Mouse (Mus musculus) embryonic facial prominence, embryonic 14.5 days (tissue): ENCODE measurements at regions not wholly inside any gene's neighbourhood (a gene's known extent, or its start where the extent isn't known, plus 50 kb on each side); places are given as distances from the start of the nearest gene placed in this dataset.

Experiments
- ATAC-seq: fragments of 200-750 bp; cut with Nextera tagmentation; 2 replicates; pipeline ENCODE4 v1.8.0; 2017; ENCODE audit warnings: low read depth, moderate number of reproducible peaks, moderate TSS enrichment
- DNase-seq: peaks from one replicate; pipeline ENCODE4 v3.0.0-alpha.2; 2015; ENCODE audit warnings: low spot score
- H3K27ac ChIP-seq: fragments of 300-500 bp; sonication (generic); replicated peaks from 2 replicates; pipeline ENCODE4 v1.5.1; 2014; ENCODE audit warnings: low read depth, mild to moderate bottlenecking, low read length, moderate library complexity
- H3K27me3 ChIP-seq: fragments of 300-500 bp; sonication (generic); replicated peaks from 2 replicates; pipeline ENCODE4 v1.6.1; 2014; ENCODE audit warnings: low read length; ENCODE audit not compliant: control insufficient read depth, insufficient read depth
- H3K36me3 ChIP-seq: fragments of 300-500 bp; sonication (generic); 2 replicates; pipeline ENCODE4 v1.6.1; 2014; ENCODE audit warnings: low read length, mixed read lengths; ENCODE audit not compliant: control insufficient read depth, insufficient read depth
- H3K4me1 ChIP-seq: fragments of 300-500 bp; sonication (generic); 2 replicates; pipeline ENCODE4 v1.6.1; 2014; ENCODE audit warnings: antibody characterized with exemption, low read length; ENCODE audit not compliant: control insufficient read depth, insufficient read depth
- H3K4me2 ChIP-seq: fragments of 300-500 bp; sonication (generic); 2 replicates; pipeline ENCODE4 v1.6.1; 2014; ENCODE audit warnings: low read depth, mild to moderate bottlenecking, low read length, moderate library complexity, mixed read lengths
- H3K4me3 ChIP-seq: fragments of 300-500 bp; sonication (generic); 2 replicates; pipeline ENCODE4 v1.5.1; 2014; ENCODE audit warnings: low read depth, mild to moderate bottlenecking, low read length
- H3K9ac ChIP-seq: fragments of 300-500 bp; sonication (generic); 2 replicates; pipeline ENCODE4 v1.6.1; 2014; ENCODE audit warnings: low read depth, mild to moderate bottlenecking, low read length, moderate library complexity, mixed read lengths
- H3K9me3 ChIP-seq: fragments of 300-500 bp; sonication (generic); 2 replicates; pipeline ENCODE4 v1.6.1; 2016; ENCODE audit warnings: low read length; ENCODE audit not compliant: control insufficient read depth
- WGBS: fragments of 180-500 bp; shearing (Covaris S2); extraction: QIAGEN DNeasy Blood & Tissue Kit; methylation state at CpG from one replicate; pipeline ENCODE4 v1.1.7; 2014; 5-methylcytosine and 5-hydroxymethylcytosine counted together

DNA sequence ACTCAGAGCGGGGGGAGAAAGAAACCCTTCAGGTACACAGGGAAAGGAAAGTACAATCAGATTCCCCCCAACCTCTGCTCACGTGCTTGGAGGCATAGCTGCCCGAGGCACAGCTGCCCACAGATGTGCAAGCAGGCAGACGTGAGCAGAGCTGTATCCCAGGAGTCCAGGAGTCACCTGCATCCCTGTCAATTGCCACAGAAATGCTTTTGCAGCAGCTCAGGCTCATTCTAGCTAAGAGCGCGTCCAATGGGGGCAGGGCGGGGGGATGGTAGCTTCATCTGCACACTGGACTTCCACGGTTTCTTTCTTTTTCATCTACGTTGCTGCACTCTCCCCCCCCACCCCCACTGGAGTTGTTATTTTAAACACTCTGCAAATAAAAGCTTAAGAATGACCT lies 66.0 kb upstream of the Fat4 start:
- H3K4me1 ChIP-seq: peaks cover 8% of the 10 kb centered on the region
- H3K9me3 ChIP-seq: no peaks in the 10 kb centered on the region
- no peaks in the 10 kb centered on the region for H3K36me3 ChIP-seq
- H3K27me3 ChIP-seq: no peaks in the 10 kb centered on the region
- peak overlapping the region; percentile 10; the same call in 1 of the 2 replicates for H3K4me2 ChIP-seq
- H3K9ac ChIP-seq: no peak overlapping the region
- no peak overlapping the region for H3K27ac ChIP-seq
- WGBS: 40% methylated on average over 9 of the region's 9 CpGs
- DNase-seq: no peak
- no peak overlapping the region for H3K4me3 ChIP-seq
- ATAC-seq: peak; percentile 70; the same call in 1 of the 2 replicates

DNA sequence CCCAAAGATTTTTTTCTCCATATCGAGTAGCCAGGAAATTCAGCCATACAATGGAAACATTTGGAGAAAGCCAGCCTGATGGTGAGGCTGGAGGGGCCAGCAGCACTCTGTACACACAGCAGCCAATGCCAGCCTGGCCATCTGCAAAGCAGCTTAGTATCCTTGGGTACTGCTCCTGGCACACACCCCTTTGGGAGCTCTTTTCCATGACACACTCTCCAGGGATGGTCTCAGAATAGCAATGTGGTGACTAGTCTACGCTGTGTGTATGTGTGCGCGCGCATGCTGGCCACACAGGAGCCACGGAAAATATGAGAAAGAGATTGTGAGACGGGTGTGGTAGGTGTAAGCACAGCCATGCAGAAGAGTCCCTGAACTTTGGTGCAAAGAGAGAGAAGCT lies 66.4 kb upstream of the Fat4 start:
- ATAC-seq (peak; percentile 90), DNase-seq (peak; percentile 29)
- Histone ChIP-seq H3K4me2 (no peak overlapping the region), H3K9ac (no peak overlapping the region), H3K36me3 (no peaks in the 10 kb centered on the region), H3K4me1 (peaks cover 8% of the 10 kb centered on the region), H3K9me3 (no peaks in the 10 kb centered on the region), H3K27ac (no peak overlapping the region), H3K4me3 (no peak overlapping the region), H3K27me3 (no peaks in the 10 kb centered on the region)
- 77% methylated on average over 7 of the region's 7 CpGs for WGBS

DNA sequence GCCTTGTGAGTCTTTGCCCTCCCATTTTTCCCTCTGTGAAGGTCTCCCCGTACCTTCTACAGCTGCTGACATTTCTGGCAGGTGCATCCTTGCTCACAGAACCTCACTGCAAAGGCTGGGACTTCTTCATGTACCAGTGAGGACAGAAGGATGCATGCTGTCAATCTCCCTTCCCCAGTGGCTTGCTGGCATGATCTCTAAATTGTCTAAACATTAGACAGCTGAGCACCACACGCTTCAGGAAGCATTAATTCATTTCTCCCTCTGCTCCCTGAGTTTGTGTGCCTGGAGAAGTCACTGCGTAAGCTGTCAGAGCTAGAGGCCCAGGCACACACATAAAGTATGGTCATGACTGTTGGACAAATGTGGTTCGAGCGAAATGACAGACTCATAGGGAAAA lies 69.1 kb upstream of the Fat4 start:
- no peak overlapping the region for H3K9ac ChIP-seq
- no peaks in the 10 kb centered on the region for H3K36me3 ChIP-seq
- no peaks in the 10 kb centered on the region for H3K27me3 ChIP-seq
- no peak overlapping the region for H3K4me3 ChIP-seq
- no peak overlapping the region for H3K4me2 ChIP-seq
- 83% methylated on average over 5 of the region's 5 CpGs for WGBS
- peaks cover 8% of the 10 kb centered on the region for H3K4me1 ChIP-seq
- H3K27ac ChIP-seq: no peak overlapping the region
- no peak for DNase-seq
- H3K9me3 ChIP-seq: no peaks in the 10 kb centered on the region
- ATAC-seq: no peak

DNA sequence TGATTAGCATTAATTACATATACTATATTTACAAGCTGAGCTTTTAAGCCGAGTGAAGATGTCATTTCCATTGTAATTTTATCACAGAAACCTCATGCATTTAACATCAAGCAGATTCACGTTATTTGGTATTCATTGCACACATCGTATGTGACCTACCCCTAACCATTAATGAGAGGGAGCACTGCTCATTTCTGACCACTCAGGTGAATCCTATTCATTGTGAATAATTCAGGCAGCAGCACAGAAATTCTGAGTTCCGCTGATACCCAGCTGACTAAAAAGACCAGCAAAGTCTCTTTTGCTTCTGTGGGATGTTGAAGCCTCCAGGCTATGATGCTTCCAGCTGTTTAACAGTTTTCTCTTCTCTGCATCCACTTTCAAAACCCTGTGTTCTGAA lies 74.3 kb upstream of the Fat4 start:
- Histone ChIP-seq H3K36me3 (no peaks in the 10 kb centered on the region), H3K4me3 (no peak overlapping the region), H3K4me2 (no peak overlapping the region), H3K9me3 (no peaks in the 10 kb centered on the region), H3K4me1 (no peaks in the 10 kb centered on the region), H3K27ac (no peak overlapping the region), H3K9ac (no peak overlapping the region), H3K27me3 (no peaks in the 10 kb centered on the region)
- 82% methylated on average over 4 of the region's 4 CpGs for WGBS
- no peak for ATAC-seq
- DNase-seq: no peak

DNA sequence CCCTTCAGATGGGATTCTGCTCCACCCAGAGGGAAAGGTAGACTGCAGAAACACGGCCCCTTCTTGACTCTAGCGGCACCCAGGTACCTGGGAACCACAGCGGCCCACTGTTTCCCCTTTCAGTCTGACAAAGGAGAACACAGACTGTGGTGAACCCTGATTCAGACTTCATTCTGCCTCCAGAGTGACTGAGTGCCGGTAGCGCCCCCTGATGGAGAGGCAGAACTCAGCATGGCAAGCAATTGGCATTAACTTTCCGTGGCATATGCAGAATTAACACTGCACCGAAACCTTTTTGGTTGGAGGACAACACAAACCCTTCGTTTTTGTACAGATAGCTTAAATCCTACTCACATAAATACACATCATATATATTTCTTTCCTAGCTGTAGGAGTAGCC lies 75.1 kb upstream of the Fat4 start:
- Histone ChIP-seq H3K36me3 (no peaks in the 10 kb centered on the region), H3K27me3 (no peaks in the 10 kb centered on the region), H3K4me2 (no peak overlapping the region), H3K27ac (no peak overlapping the region), H3K9me3 (no peaks in the 10 kb centered on the region), H3K9ac (no peak overlapping the region), H3K4me3 (no peak overlapping the region), H3K4me1 (peaks cover 5% of the 10 kb centered on the region; the same call in 1 of the 2 replicates)
- DNase-seq (no peak), ATAC-seq (no peak)
- 92% methylated on average over 8 of the region's 8 CpGs for WGBS

DNA sequence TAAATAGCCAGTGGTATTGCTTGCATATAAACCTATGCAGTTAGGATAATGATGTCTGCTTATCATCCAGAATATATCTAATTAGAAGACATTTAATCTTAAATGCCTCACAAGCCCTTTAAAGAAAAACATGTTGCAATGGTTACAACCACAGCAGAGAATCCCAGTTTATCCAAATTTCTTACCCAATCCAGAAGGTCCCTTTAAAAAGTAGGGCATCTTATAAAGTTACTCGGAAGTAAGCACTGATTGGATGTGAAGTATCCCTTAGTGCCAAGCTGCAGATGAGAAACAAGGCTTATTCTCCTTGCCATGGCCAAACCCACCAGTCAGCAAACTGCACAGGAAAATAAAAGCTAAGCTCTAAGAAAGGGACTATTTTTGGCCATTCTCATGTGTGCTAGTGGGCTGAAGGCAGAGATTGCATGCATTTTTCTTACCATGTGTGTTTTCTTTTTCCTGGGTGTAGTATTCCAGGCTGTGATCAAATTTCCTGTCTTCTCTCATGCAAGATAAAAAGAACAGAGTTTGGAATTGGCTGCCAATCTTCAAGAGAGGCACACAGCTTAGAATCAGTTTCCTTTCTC lies 80.2 kb upstream of the Fat4 start:
- no peak overlapping the region for H3K4me2 ChIP-seq
- WGBS: 27% methylated on average over 1 of the region's 1 CpGs
- 0 out of 2 replicates have a peak overlapping the region, but pooled peaks have one; percentile 10 for H3K27ac ChIP-seq
- peak; percentile 54 for DNase-seq
- H3K9ac ChIP-seq: no peak overlapping the region
- H3K4me1 ChIP-seq: peaks cover 14% of the 10 kb centered on the region; the same call in 1 of the 2 replicates
- H3K9me3 ChIP-seq: no peaks in the 10 kb centered on the region
- ATAC-seq: peak; percentile 33; the same call in 1 of the 2 replicates
- H3K36me3 ChIP-seq: no peaks in the 10 kb centered on the region
- no peaks in the 10 kb centered on the region for H3K27me3 ChIP-seq
- H3K4me3 ChIP-seq: no peak overlapping the region

DNA sequence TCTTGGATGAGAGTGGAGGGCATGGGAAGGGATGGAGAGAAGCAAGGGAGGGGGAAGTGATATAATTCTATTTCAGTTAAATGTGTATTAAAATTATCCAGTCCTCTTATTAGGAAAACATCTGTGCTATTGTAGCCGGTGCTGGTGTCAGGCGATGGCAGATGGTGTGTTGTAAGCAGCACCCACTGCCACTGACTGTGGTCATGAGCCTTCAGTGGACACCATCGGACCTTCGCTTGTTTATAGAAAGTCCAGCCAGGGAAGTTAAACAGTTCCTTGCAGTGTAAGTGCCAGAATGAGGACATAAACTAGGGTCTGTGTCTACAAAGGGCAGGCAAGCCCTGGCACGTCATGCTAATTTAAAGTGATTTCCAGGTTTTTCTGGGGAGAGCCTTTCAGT lies 80.7 kb upstream of the Fat4 start:
- no peak for ATAC-seq
- Histone ChIP-seq H3K4me1 (peaks cover 14% of the 10 kb centered on the region; the same call in 1 of the 2 replicates), H3K9me3 (no peaks in the 10 kb centered on the region), H3K27ac (no peak overlapping the region), H3K4me2 (no peak overlapping the region), H3K27me3 (no peaks in the 10 kb centered on the region), H3K4me3 (no peak overlapping the region), H3K9ac (no peak overlapping the region), H3K36me3 (no peaks in the 10 kb centered on the region)
- WGBS: 41% methylated on average over 5 of the region's 5 CpGs
- DNase-seq: peak; percentile 26

DNA sequence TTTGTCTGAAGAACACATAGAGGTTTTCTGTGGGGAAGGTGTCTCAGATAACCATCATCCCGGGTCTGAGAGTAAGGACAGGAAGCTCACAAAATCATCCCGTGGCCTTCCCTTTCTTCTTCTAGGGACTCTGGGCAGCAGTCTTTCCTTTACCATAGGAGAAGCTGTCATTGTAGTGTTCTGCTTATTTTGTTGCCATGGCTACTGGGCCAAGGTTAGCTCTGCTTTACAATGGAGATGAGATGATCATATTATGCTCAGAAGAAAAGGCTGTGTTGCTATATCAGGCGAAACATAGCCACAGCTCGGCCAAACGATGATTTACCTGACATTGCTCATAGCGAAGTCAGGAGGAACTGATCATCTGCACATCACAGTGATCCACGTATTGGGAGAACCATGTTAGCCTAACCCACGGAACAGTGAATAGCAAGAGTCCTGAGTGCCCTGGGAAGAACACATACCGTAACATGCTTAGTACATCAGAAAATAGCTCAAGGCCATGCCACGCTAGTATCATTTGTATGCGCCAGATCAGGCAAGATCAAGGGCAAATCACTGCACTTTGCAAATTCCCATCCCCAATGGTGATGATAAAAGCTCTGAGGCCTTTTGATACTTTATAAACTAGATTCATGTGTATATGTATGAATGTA lies 91.0 kb upstream of the Fat4 start:
- H3K9me3 ChIP-seq: no peaks in the 10 kb centered on the region
- H3K27me3 ChIP-seq: no peaks in the 10 kb centered on the region
- H3K27ac ChIP-seq: no peak overlapping the region
- 90% methylated on average over 11 of the region's 11 CpGs for WGBS
- no peaks in the 10 kb centered on the region for H3K4me1 ChIP-seq
- no peak for ATAC-seq
- H3K4me3 ChIP-seq: no peak overlapping the region
- no peak overlapping the region for H3K4me2 ChIP-seq
- H3K9ac ChIP-seq: no peak overlapping the region
- no peak for DNase-seq
- H3K36me3 ChIP-seq: no peaks in the 10 kb centered on the region

DNA sequence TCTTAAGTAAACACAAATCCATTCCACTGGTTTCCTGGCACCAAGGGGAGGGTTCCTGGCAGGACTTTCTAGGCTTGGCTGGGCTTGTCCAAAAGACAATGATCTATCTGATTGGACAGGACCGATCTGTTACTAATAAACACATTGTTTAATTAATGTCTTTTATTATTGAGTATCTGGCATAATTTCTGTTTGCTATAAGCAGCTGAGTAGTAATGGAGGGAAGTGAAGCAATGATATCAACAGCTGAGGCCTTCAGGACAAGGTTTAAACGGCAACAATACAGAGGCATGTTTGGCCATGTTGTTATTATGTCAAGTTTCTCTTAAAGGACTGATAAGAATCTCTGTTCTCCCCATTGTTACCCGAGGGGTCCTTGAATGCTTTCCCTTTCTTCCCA lies 93.5 kb upstream of the Fat4 start:
- H3K9me3 ChIP-seq: no peaks in the 10 kb centered on the region
- no peak overlapping the region for H3K4me2 ChIP-seq
- no peaks in the 10 kb centered on the region for H3K36me3 ChIP-seq
- no peak overlapping the region for H3K9ac ChIP-seq
- no peaks in the 10 kb centered on the region for H3K4me1 ChIP-seq
- no peak overlapping the region for H3K4me3 ChIP-seq
- no peaks in the 10 kb centered on the region for H3K27me3 ChIP-seq
- 90% methylated on average over 3 of the region's 3 CpGs for WGBS
- no peak overlapping the region for H3K27ac ChIP-seq
- ATAC-seq (no peak), DNase-seq (no peak)
